Mouse (Mus musculus) MEL (cell line): ENCODE results near the gene Abhd12. TPM values are rescaled to one million over a fixed set of nuclear protein-coding genes. Genes with fewer than 3 reads are reported as not detected.

Experiments used
- DNase-seq: peaks from one replicate; pipeline ENCODE4 v3.0.0; 2011; ENCODE audit warnings: low read depth, low spot score
- H3K27ac ChIP-seq: 2 replicates; pipeline ENCODE4 v1.5.1; 2012; ENCODE audit warnings: low read depth, mild to moderate bottlenecking, control low read depth, low read length, moderate library complexity; ENCODE audit not compliant: control insufficient read depth
- H3K27me3 ChIP-seq, 2 experiments: fragments of 150-350 bp in 1 of 2; sonication (generic) in 1 of 2; 2 replicates each; pipeline ENCODE4 v1.6.1; 2012; ENCODE audit warnings: low read length in 2 of 2, mild to moderate bottlenecking in 2 of 2, improper control_type of control experiment in 1 of 2, moderate library complexity in 1 of 2; ENCODE audit not compliant: insufficient read depth in 2 of 2, control insufficient read depth in 1 of 2
- H3K36me3 ChIP-seq, 2 experiments: 2 replicates each; pipeline ENCODE4 v1.6.1; 2012 to 2014; ENCODE audit warnings: low read length in 2 of 2, improper control_type of control experiment in 1 of 2, inconsistent platforms in 1 of 2, mild to moderate bottlenecking in 1 of 2; ENCODE audit not compliant: insufficient read depth in 2 of 2, control insufficient read depth in 1 of 2
- H3K4me1 ChIP-seq, 2 experiments: fragments of 150-350 bp in 1 of 2; sonication (generic) in 1 of 2; 2 replicates each; pipeline ENCODE4 v1.6.1; 2012; ENCODE audit warnings: low read length in 2 of 2, improper control_type of control experiment in 1 of 2, mild to moderate bottlenecking in 1 of 2; ENCODE audit not compliant: insufficient read depth in 2 of 2, control insufficient read depth in 1 of 2
- H3K4me3 ChIP-seq, 2 experiments: fragments of 150-350 bp in 1 of 2; sonication (generic) in 1 of 2; 2 replicates each; pipeline ENCODE4 v1.5.1; 2012; ENCODE audit warnings: low read depth in 2 of 2, low read length in 2 of 2, mild to moderate bottlenecking in 2 of 2, moderate library complexity in 2 of 2, control low read depth in 1 of 2, improper control_type of control experiment in 1 of 2; ENCODE audit not compliant: control insufficient read depth in 1 of 2, insufficient read depth in 1 of 2
- H3K79me2 ChIP-seq: 2 replicates; pipeline ENCODE4 v1.6.1; 2012; ENCODE audit warnings: mild to moderate bottlenecking, low read length, moderate library complexity; ENCODE audit not compliant: control insufficient read depth, poor library complexity, insufficient read depth
- H3K9ac ChIP-seq: 2 replicates; pipeline ENCODE4 v1.6.1; 2012; ENCODE audit warnings: low read depth, mild to moderate bottlenecking, control low read depth, low read length, moderate library complexity; ENCODE audit not compliant: control insufficient read depth, poor library complexity, severe bottlenecking
- H3K9me3 ChIP-seq: fragments of 150-350 bp; sonication (generic); replicated peaks from 2 replicates; pipeline ENCODE4 v1.6.1; 2012; ENCODE audit warnings: mild to moderate bottlenecking, low read length, improper control_type of control experiment, moderate library complexity; ENCODE audit not compliant: insufficient read depth
- CHD1 ChIP-seq: IDR thresholded peaks from 2 replicates; pipeline ENCODE4 v1.6.1; 2012; ENCODE audit warnings: low read depth, mild to moderate bottlenecking, inconsistent platforms, low read length, improper control_type of control experiment
- CHD2 ChIP-seq: IDR thresholded peaks from 2 replicates; pipeline ENCODE4 v1.6.1; 2011; ENCODE audit warnings: low read length, improper control_type of control experiment
- E2F4 ChIP-seq: IDR thresholded peaks from 2 replicates; pipeline ENCODE4 v1.6.1; 2011; ENCODE audit warnings: low read depth, low read length, improper control_type of control experiment, borderline replicate concordance
- HCFC1 ChIP-seq: IDR thresholded peaks from 2 replicates; pipeline ENCODE4 v1.6.1; 2012; ENCODE audit warnings: low read depth, mild to moderate bottlenecking, inconsistent platforms, low read length, improper control_type of control experiment, moderate library complexity
- MAFK ChIP-seq: IDR thresholded peaks from 2 replicates; pipeline ENCODE4 v1.6.1; 2011; ENCODE audit warnings: low read depth, mild to moderate bottlenecking, low read length, improper control_type of control experiment, borderline replicate concordance
- MAX ChIP-seq: IDR thresholded peaks from 2 replicates; pipeline ENCODE4 v1.6.1; 2011; ENCODE audit warnings: low read length, improper control_type of control experiment
- MAZ ChIP-seq: IDR thresholded peaks from 2 replicates; pipeline ENCODE4 v1.6.1; 2012; ENCODE audit warnings: low read depth, mild to moderate bottlenecking, inconsistent platforms, low read length, improper control_type of control experiment
- MXI1 ChIP-seq: IDR thresholded peaks from 2 replicates; pipeline ENCODE4 v1.6.1; 2011; ENCODE audit warnings: mild to moderate bottlenecking, low read depth, low read length, improper control_type of control experiment
- POLR2AphosphoS5 ChIP-seq: IDR thresholded peaks from 2 replicates; pipeline ENCODE4 v1.6.1; 2012; ENCODE audit warnings: low read depth, borderline replicate concordance, mild to moderate bottlenecking, inconsistent platforms, low read length, moderate library complexity, mixed read lengths
- RAD21 ChIP-seq: IDR thresholded peaks from 2 replicates; pipeline ENCODE4 v1.6.1; 2011; ENCODE audit warnings: mild to moderate bottlenecking, low read depth, low read length, improper control_type of control experiment
- TCF12 ChIP-seq: IDR thresholded peaks from 2 replicates; pipeline ENCODE4 v1.6.1; 2014; ENCODE audit warnings: low read depth, mild to moderate bottlenecking, inconsistent platforms, low read length, improper control_type of control experiment, moderate library complexity
- UBTF ChIP-seq: IDR thresholded peaks from 2 replicates; pipeline ENCODE4 v1.6.1; 2012; ENCODE audit warnings: low read depth, mild to moderate bottlenecking, inconsistent platforms, low read length, improper control_type of control experiment, moderate library complexity, borderline replicate concordance; ENCODE audit not compliant: insufficient read depth
- USF1 ChIP-seq: IDR thresholded peaks from 2 replicates; pipeline ENCODE4 v1.6.1; 2014; ENCODE audit warnings: low read depth, mild to moderate bottlenecking, inconsistent platforms, low read length, improper control_type of control experiment, moderate library complexity
- USF2 ChIP-seq, 2 experiments: IDR thresholded peaks; 2 replicates each; pipeline ENCODE4 v1.6.1; 2011 to 2012; ENCODE audit warnings: improper control_type of control experiment in 2 of 2, low read length in 2 of 2, borderline replicate concordance in 1 of 2, inconsistent platforms in 1 of 2, low read depth in 1 of 2, mild to moderate bottlenecking in 1 of 2; ENCODE audit not compliant: insufficient read depth in 1 of 2
- ZC3H11A ChIP-seq: IDR thresholded peaks from 2 replicates; pipeline ENCODE4 v1.6.1; 2012; ENCODE audit warnings: low read depth, mild to moderate bottlenecking, inconsistent platforms, low read length, improper control_type of control experiment
- ZMIZ1 ChIP-seq: IDR thresholded peaks from 2 replicates; pipeline ENCODE4 v1.6.1; 2012; ENCODE audit warnings: low read depth, mild to moderate bottlenecking, inconsistent platforms, low read length, improper control_type of control experiment, moderate library complexity
- ZNF384 ChIP-seq: IDR thresholded peaks from 2 replicates; pipeline ENCODE4 v1.6.1; 2012; ENCODE audit warnings: low read depth, mild to moderate bottlenecking, inconsistent platforms, low read length, improper control_type of control experiment
- polyA plus RNA-seq, 2 experiments: library from polyadenylated mRNA; stranded (reverse) in 1 of 2; unstranded in 1 of 2; fragments of >175 nt in 1 of 2; fragments of >200 nt in 1 of 2; gene quantifications; 2 replicates each; pipeline versions ENCODE4 v1.2.1 to v1.2.4; 2012; ENCODE audit warnings: low replicate concordance in 2 of 2, low read depth in 1 of 2; ENCODE audit not compliant: insufficient read length in 2 of 2, insufficient read depth in 1 of 2, missing spikeins in 1 of 2
- total RNA-seq: library from RNA; depleted of rRNA; stranded (reverse); fragments of 300-350 nt; gene quantifications from 2 replicates; pipeline ENCODE4 v1.2.3, GENCODE M21; 2012

Gene Abhd12
- total and polyA plus RNA-seq, 3 experiments, result 23.7 to 29.4 TPM; not detected in 1

- H3K27ac ChIP-seq, result no peak overlapping the region
- H3K27me3 ChIP-seq, result no peaks in the 10 kb centered on the region
- TF ChIP-seq E2F4, result no peak
- no peak for TF ChIP-seq MAX
- TF ChIP-seq HCFC1, result no peak
- no peak for TF ChIP-seq MAFK
- no peak for TF ChIP-seq USF2 (IDR thresholded peaks at IDR 0.05; ENCODE audit: borderline replicate concordance in 1 of 2, insufficient read depth in 1 of 2, low read depth in 1 of 2, low read length in 2 of 2)
- TF ChIP-seq RAD21, result no peak
Observed at GRCm38 (mm10) chr2:150877561-150877960, 27.0 kb downstream of the Abhd12 start.

GRCm38 (mm10) chr2:150875226-150875625 is 29.3 kb downstream of the Abhd12 start:
- Histone ChIP-seq H3K79me2 (no peaks in the 10 kb centered on the region), H3K9me3 (no peaks in the 10 kb centered on the region), H3K4me3 (no peak overlapping the region), H3K36me3 (no peaks in the 10 kb centered on the region), H3K9ac (no peak overlapping the region), H3K4me1 (no peaks in the 10 kb centered on the region; a peak in 1 of 4 replicates), H3K27me3 (no peaks in the 10 kb centered on the region), H3K27ac (no peak overlapping the region)
- TF ChIP-seq POLR2AphosphoS5 (no peak), MXI1 (no peak), CHD2 (no peak), UBTF (no peak), ZMIZ1 (no peak), TCF12 (no peak), MAZ (no peak), ZC3H11A (no peak), MAX (no peak), USF1 (no peak), CHD1 (no peak), ZNF384 (no peak), USF2 (IDR thresholded peaks at IDR 0.05; ENCODE audit: borderline replicate concordance in 1 of 2, insufficient read depth in 1 of 2, low read depth in 1 of 2, low read length in 2 of 2) (no peak)
- no peak for DNase-seq

More at GRCm38 (mm10) chr2:150877561-150877960, 27.0 kb downstream of the Abhd12 start:
- Histone ChIP-seq H3K9me3 (no peaks in the 10 kb centered on the region), H3K9ac (no peak overlapping the region), H3K4me3 (no peak overlapping the region), H3K79me2 (no peaks in the 10 kb centered on the region), H3K36me3 (no peaks in the 10 kb centered on the region), H3K4me1 (no peaks in the 10 kb centered on the region; a peak in 1 of 4 replicates)
- DNase-seq, result no peak
